Mouse (Mus musculus) heart, embryonic 15.5 days (tissue): Measurements from ENCODE around the gene Unc93b1. TPM values are rescaled to one million over a fixed set of nuclear protein-coding genes. Genes with fewer than 3 reads are reported as not detected.

Experiments
- ATAC-seq: fragments of 200-750 bp; cut with Nextera tagmentation; replicated peaks from 2 replicates; pipeline ENCODE4 v1.8.0; 2017; ENCODE audit warnings: low read depth, moderate TSS enrichment; ENCODE audit not compliant: insufficient number of reproducible peaks, insufficient read depth, low FRiP score
- H3K27ac ChIP-seq: fragments of 300-500 bp; sonication (generic); 2 replicates; pipeline ENCODE4 v1.5.1; 2015; ENCODE audit warnings: mild to moderate bottlenecking, inconsistent platforms
- H3K27me3 ChIP-seq: fragments of 300-500 bp; sonication (generic); 2 replicates; pipeline ENCODE4 v1.6.1; 2015; ENCODE audit warnings: inconsistent platforms
- H3K36me3 ChIP-seq: fragments of 300-500 bp; sonication (generic); 2 replicates; pipeline ENCODE4 v1.6.1; 2015; ENCODE audit warnings: mild to moderate bottlenecking, inconsistent platforms
- H3K4me1 ChIP-seq: fragments of 300-500 bp; sonication (generic); replicated peaks from 2 replicates; pipeline ENCODE4 v1.6.1; 2015; ENCODE audit warnings: inconsistent platforms
- H3K4me2 ChIP-seq: fragments of 300-500 bp; sonication (generic); 2 replicates; pipeline ENCODE4 v1.6.1; 2015; ENCODE audit warnings: inconsistent platforms, mild to moderate bottlenecking, moderate library complexity
- H3K4me3 ChIP-seq: fragments of 300-500 bp; sonication (generic); 2 replicates; pipeline ENCODE4 v1.5.1; 2015; ENCODE audit warnings: mild to moderate bottlenecking, inconsistent platforms
- H3K9ac ChIP-seq: fragments of 300-500 bp; sonication (generic); 2 replicates; pipeline ENCODE4 v1.6.1; 2015; ENCODE audit warnings: mild to moderate bottlenecking, inconsistent platforms
- H3K9me3 ChIP-seq: fragments of 300-500 bp; sonication (generic); replicated peaks from 2 replicates; pipeline ENCODE4 v1.6.1; 2016; ENCODE audit warnings: inconsistent platforms
- WGBS: fragments of 180-500 bp; shearing (Covaris S2); methylation state at CpG from one replicate; pipeline ENCODE4 v1.1.7; 2015; ENCODE audit warnings: mixed read lengths; 5-methylcytosine and 5-hydroxymethylcytosine counted together
- polyA plus RNA-seq: library from polyadenylated mRNA; unstranded; fragments of >200 nt; fragmentation: Nextera tagmentation; extraction: Ambion mirVana; gene quantifications from 2 replicates; pipeline ENCODE4 v1.2.1, GENCODE M21; 2015

Gene Unc93b1
- polyA plus RNA-seq, 1 experiment from 2014 or later, result 15.0 TPM

DNA sequence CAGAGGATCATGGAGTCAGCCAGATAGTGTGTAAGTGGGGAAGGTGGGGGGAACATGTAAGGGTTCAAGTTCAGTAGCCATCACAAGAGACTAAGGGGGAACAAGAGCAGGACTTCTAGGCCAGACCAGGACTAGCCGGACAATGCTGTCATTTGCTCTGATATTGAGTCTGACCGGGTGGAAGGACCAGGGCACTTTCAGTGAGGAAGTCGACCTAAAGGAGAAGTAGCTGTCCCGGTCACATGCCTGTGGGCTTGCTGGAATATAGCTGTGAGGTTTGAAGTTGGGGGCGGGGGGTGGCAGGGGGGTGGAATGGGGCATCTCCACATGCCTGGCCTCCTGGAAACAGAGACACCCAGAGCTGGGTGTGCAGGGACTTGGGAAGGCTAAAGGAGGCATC, 20.5 kb upstream of the Unc93b1 start:
- Histone ChIP-seq H3K27me3 (no peaks in the 10 kb centered on the region), H3K9me3 (no peaks in the 10 kb centered on the region), H3K9ac (no peak overlapping the region), H3K4me3 (no peak overlapping the region), H3K4me1 (peaks cover 19% of the 10 kb centered on the region), H3K4me2 (no peak overlapping the region), H3K36me3 (peaks cover 15% of the 10 kb centered on the region), H3K27ac (no peak overlapping the region)
- no peak for ATAC-seq
- 81% methylated on average over 5 of the region's 5 CpGs for WGBS

DNA sequence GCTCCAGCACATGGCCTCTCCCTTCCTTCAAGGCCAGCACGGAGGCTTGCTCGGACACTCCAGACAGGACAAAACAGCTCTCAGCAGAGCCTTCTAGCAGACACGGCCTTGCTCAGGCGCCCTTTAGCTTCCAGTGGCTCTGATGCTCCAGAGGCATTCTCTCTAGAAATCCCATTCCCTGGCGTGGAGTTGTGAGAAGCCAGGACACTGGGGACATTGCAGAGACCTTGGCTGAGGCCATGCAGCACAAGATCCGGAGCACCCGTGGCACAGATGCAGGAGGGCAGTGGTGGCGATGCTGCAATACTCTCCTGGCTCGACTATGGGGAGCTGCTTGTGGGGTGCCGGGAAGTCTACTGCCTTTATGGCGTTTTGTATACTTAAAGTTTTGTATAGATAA, 18.3 kb upstream of the Unc93b1 start:
- Histone ChIP-seq H3K27ac (no peak overlapping the region), H3K9ac (no peak overlapping the region), H3K36me3 (no peaks in the 10 kb centered on the region), H3K4me1 (peaks cover 15% of the 10 kb centered on the region), H3K9me3 (no peaks in the 10 kb centered on the region), H3K27me3 (no peaks in the 10 kb centered on the region), H3K4me2 (no peak overlapping the region), H3K4me3 (no peak overlapping the region)
- no peak for ATAC-seq
- 71% methylated on average over 11 of the region's 11 CpGs for WGBS

GRCm38 (mm10) chr19:3919928-3920327, 15.1 kb upstream of the Unc93b1 start:
- no peak for ATAC-seq
- no peaks in the 10 kb centered on the region for H3K27me3 ChIP-seq
- H3K4me3 ChIP-seq, result no peak overlapping the region
- no peaks in the 10 kb centered on the region for H3K9me3 ChIP-seq
- H3K36me3 ChIP-seq, result no peaks in the 10 kb centered on the region
- no peak overlapping the region for H3K9ac ChIP-seq
- H3K27ac ChIP-seq, result no peak overlapping the region
- H3K4me2 ChIP-seq, result no peak overlapping the region
- peaks cover 14% of the 10 kb centered on the region for H3K4me1 ChIP-seq

DNA sequence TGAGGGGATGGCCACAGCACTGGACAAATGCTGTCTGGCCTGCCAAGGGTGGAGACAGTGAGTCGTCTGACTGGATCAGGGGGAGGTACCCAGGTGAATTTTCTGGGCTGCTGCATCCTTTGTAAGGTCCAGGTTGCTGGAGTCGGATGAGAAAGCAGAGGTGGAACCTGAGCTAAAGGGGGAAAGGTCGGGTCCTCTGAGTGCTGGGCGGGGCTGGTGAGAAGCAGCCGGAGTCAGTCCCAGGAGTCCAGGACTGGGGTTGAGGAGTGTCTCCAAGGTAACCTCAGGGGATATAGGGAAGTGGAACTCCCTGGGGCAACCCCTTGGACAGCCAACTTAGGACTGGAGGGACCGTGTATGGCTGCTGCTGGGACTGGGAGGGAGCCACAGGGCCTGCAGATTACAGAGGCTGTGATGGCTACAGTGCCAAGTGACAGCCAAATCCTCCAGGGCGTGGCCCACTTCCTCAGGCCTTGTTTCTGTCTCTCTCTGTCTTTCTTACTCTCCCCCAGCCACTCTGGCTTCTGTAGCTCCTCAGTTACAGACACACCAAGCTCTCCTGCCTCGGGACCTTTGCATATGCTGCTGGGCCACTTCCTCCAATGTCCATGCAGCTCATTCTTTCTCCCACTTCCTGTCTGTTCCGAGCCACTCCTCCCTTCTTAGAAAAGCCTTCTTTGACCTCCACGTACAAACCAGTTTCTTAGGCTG, 12.2 kb upstream of the Unc93b1 start:
- H3K4me2 ChIP-seq, result no peak overlapping the region
- no peaks in the 10 kb centered on the region for H3K9me3 ChIP-seq
- ATAC-seq, result no peak
- H3K27me3 ChIP-seq, result no peaks in the 10 kb centered on the region
- peaks cover 20% of the 10 kb centered on the region for H3K4me1 ChIP-seq
- no peak overlapping the region for H3K9ac ChIP-seq
- H3K27ac ChIP-seq, result peak overlapping the region; percentile 51
- H3K4me3 ChIP-seq, result no peak overlapping the region
- H3K36me3 ChIP-seq, result no peaks in the 10 kb centered on the region
- 50% methylated on average over 10 of the region's 10 CpGs for WGBS

- WGBS, result 56% methylated on average over 13 of the region's 13 CpGs
- no peak overlapping the region for H3K4me3 ChIP-seq
- peak overlapping the region; percentile 51 for H3K27ac ChIP-seq
- no peak; the same call in 1 of the 2 replicates for ATAC-seq
- no peaks in the 10 kb centered on the region for H3K36me3 ChIP-seq
- H3K4me2 ChIP-seq, result no peak overlapping the region
- H3K9me3 ChIP-seq, result no peaks in the 10 kb centered on the region
- H3K4me1 ChIP-seq, result peaks cover 20% of the 10 kb centered on the region
- H3K9ac ChIP-seq, result no peak overlapping the region
- no peaks in the 10 kb centered on the region for H3K27me3 ChIP-seq
Measured at GRCm38 (mm10) chr19:3923586-3923985, 11.4 kb upstream of the Unc93b1 start.

GRCm38 (mm10) chr19:3924190-3924589, 10.8 kb upstream of the Unc93b1 start:
- Histone ChIP-seq H3K4me3 (no peak overlapping the region), H3K9me3 (no peaks in the 10 kb centered on the region), H3K4me1 (peaks cover 25% of the 10 kb centered on the region), H3K4me2 (no peak overlapping the region), H3K9ac (no peak overlapping the region), H3K27ac (peak overlapping the region; percentile 51; the same call in 1 of the 2 replicates), H3K27me3 (no peaks in the 10 kb centered on the region), H3K36me3 (no peaks in the 10 kb centered on the region)
- no peak for ATAC-seq
- WGBS, result 68% methylated on average over 8 of the region's 8 CpGs

GRCm38 (mm10) chr19:3924868-3925267, 10.1 kb upstream of the Unc93b1 start:
- Histone ChIP-seq H3K4me3 (no peak overlapping the region), H3K27ac (no peak overlapping the region), H3K27me3 (no peaks in the 10 kb centered on the region), H3K36me3 (no peaks in the 10 kb centered on the region), H3K4me2 (no peak overlapping the region), H3K9ac (no peak overlapping the region), H3K9me3 (no peaks in the 10 kb centered on the region), H3K4me1 (peaks cover 32% of the 10 kb centered on the region)
- no peak for ATAC-seq
- WGBS, result 94% methylated on average over 7 of the region's 7 CpGs

- Histone ChIP-seq H3K4me1 (peaks cover 42% of the 10 kb centered on the region), H3K36me3 (no peaks in the 10 kb centered on the region), H3K27ac (no peak overlapping the region), H3K9ac (no peak overlapping the region), H3K4me3 (no peak overlapping the region), H3K9me3 (no peaks in the 10 kb centered on the region), H3K27me3 (no peaks in the 10 kb centered on the region), H3K4me2 (no peak overlapping the region)
- no peak for ATAC-seq
- 77% methylated on average over 6 of the region's 6 CpGs for WGBS
Measured at GRCm38 (mm10) chr19:3925859-3926258, 9.1 kb upstream of the Unc93b1 start.

DNA sequence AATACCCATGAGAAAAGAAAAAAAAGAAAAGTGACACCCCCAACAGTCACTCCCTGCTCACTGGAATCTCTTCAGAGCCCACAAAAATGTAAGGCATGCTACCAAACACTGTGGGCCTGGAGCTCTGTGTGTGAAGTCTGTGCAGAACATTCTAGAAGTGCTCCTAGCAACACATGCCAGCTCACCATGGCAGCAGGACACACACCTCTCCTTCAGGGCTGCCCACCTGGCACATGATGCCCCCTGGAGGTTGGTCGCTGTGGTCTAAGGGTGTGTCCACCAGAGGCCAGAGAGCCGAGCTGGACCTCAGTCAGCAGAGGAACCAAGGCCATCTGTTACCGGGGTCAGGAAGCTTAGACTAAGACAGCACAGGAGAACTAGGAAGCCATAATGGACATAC, 8.7 kb upstream of the Unc93b1 start:
- no peaks in the 10 kb centered on the region for H3K27me3 ChIP-seq
- no peak for ATAC-seq
- no peaks in the 10 kb centered on the region for H3K9me3 ChIP-seq
- H3K9ac ChIP-seq, result no peak overlapping the region
- 59% methylated on average over 3 of the region's 3 CpGs for WGBS
- peaks cover 42% of the 10 kb centered on the region for H3K4me1 ChIP-seq
- H3K36me3 ChIP-seq, result no peaks in the 10 kb centered on the region
- H3K4me3 ChIP-seq, result no peak overlapping the region
- no peak overlapping the region for H3K27ac ChIP-seq
- no peak overlapping the region for H3K4me2 ChIP-seq

- Histone ChIP-seq H3K4me2 (no peak overlapping the region), H3K4me3 (no peak overlapping the region), H3K36me3 (no peaks in the 10 kb centered on the region), H3K27ac (no peak overlapping the region), H3K4me1 (peaks cover 42% of the 10 kb centered on the region), H3K9me3 (no peaks in the 10 kb centered on the region), H3K27me3 (no peaks in the 10 kb centered on the region), H3K9ac (no peak overlapping the region)
- ATAC-seq, result no peak
- 63% methylated on average over 6 of the region's 6 CpGs for WGBS
Measured at GRCm38 (mm10) chr19:3926685-3927084, 8.3 kb upstream of the Unc93b1 start.

DNA sequence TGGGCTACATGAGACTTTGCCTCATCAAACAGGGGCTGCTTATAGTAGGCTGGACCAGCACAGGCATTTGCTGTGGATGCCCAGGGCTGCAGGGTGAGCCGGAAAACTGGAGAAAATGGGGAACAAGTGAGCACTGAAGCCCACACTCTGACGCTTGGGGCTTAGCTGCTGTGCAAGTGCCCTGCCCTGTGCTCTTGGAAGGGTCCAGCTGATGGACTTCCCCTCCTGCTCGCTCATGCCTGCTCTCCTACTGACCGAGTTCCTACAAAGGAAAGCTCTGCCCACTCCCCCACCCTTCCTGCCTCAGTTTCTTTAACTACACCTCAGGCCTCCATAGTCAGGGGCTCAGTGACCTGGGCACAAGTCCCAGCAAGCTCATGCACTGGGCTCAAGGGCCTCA, 7.0 kb upstream of the Unc93b1 start:
- Histone ChIP-seq H3K4me2 (no peak overlapping the region), H3K9ac (no peak overlapping the region), H3K36me3 (no peaks in the 10 kb centered on the region), H3K4me3 (no peak overlapping the region), H3K9me3 (no peaks in the 10 kb centered on the region), H3K27ac (no peak overlapping the region), H3K27me3 (no peaks in the 10 kb centered on the region), H3K4me1 (peaks cover 42% of the 10 kb centered on the region)
- ATAC-seq, result no peak
- WGBS, result 84% methylated on average over 4 of the region's 4 CpGs

- no peaks in the 10 kb centered on the region for H3K27me3 ChIP-seq
Measured at GRCm38 (mm10) chr19:3928779-3929178, 6.2 kb upstream of the Unc93b1 start.

More at GRCm38 (mm10) chr19:3928779-3929178, 6.2 kb upstream of the Unc93b1 start:
- no peak for ATAC-seq
- Histone ChIP-seq H3K27ac (peak overlapping the region; percentile 84), H3K4me1 (peaks cover 36% of the 10 kb centered on the region), H3K9ac (no peak overlapping the region), H3K36me3 (no peaks in the 10 kb centered on the region), H3K4me3 (no peak overlapping the region), H3K9me3 (no peaks in the 10 kb centered on the region), H3K4me2 (no peak overlapping the region)
- WGBS, result 71% methylated on average over 4 of the region's 4 CpGs
